Mouse (Mus musculus) liver, postnatal 0 days (tissue): ENCODE results near the gene Sipa1l3.

Source experiments
- CTCF ChIP-seq: sonication (generic); IDR thresholded peaks from 2 replicates; pipeline ENCODE4 v1.5.1; 2016; ENCODE audit warnings: antibody characterized with exemption, low read depth
- EP300 ChIP-seq: IDR thresholded peaks from 2 replicates; pipeline ENCODE4 v1.6.1; 2016; ENCODE audit warnings: antibody characterized with exemption, low read depth, mild to moderate bottlenecking

- TF ChIP-seq EP300, result no peak
- TF ChIP-seq CTCF, result no peak
Observed at GRCm38 (mm10) chr7:29489364-29489763, 29.1 kb downstream of the Sipa1l3 start.
